Mouse (Mus musculus): ENCODE data around the gene Cd200r4.
"Not testable (repeated sequence)": the region's sequence is repeated elsewhere in the genome, so short reads cannot be mapped to it uniquely, and the experiment has no call there.

Gene Cd200r4

GRCm38 (mm10) chr16:44811544-44811943 is at the start of gene Cd200r4:
Gene Cd200r4 (plus strand): TSS chr16:44811733.
- DNase-seq (ENCODE audit: low spot score), result peak; percentile 39

- DNase-seq (ENCODE audit: low spot score), result no peak
Measured at GRCm38 (mm10) chr16:44761811-44762210, 49.7 kb upstream of the Cd200r4 start.

- DNase-seq (ENCODE audit: low spot score), result no peak
Measured at GRCm38 (mm10) chr16:44765555-44766319, 45.8 kb upstream of the Cd200r4 start, which contains the start of gene Cd200r1. Gene Cd200r1 (plus strand): TSS chr16:44765736.

GRCm38 (mm10) chr16:44766320-44766892 is 45.1 kb upstream of the Cd200r4 start:
- no peak for DNase-seq (ENCODE audit: low spot score)

GRCm38 (mm10) chr16:44767506-44767905 is 44.0 kb upstream of the Cd200r4 start:
- DNase-seq (ENCODE audit: low spot score), result no peak

GRCm38 (mm10) chr16:44767967-44768366 is 43.6 kb upstream of the Cd200r4 start:
- DNase-seq (ENCODE audit: low spot score), result peak; percentile 43

- DNase-seq (ENCODE audit: low spot score), result no peak
Measured at GRCm38 (mm10) chr16:44772577-44772976, 39.0 kb upstream of the Cd200r4 start.

- DNase-seq (ENCODE audit: low spot score), result peak; percentile 33
Measured at GRCm38 (mm10) chr16:44773673-44774072, 37.9 kb upstream of the Cd200r4 start.

GRCm38 (mm10) chr16:44774201-44774600 is 37.3 kb upstream of the Cd200r4 start:
- DNase-seq (ENCODE audit: low spot score), result no peak

- DNase-seq (ENCODE audit: low spot score), result peak; percentile 67
Measured at GRCm38 (mm10) chr16:44778538-44779147, 32.9 kb upstream of the Cd200r4 start.

- no peak for DNase-seq (ENCODE audit: low spot score)
Measured at GRCm38 (mm10) chr16:44779494-44779893, 32.0 kb upstream of the Cd200r4 start.

- DNase-seq (ENCODE audit: low spot score), result no peak
Measured at GRCm38 (mm10) chr16:44780751-44781150, 30.8 kb upstream of the Cd200r4 start.

- no peak for DNase-seq (ENCODE audit: low spot score)
Measured at GRCm38 (mm10) chr16:44786934-44787333, 24.6 kb upstream of the Cd200r4 start.

- no peak for DNase-seq (ENCODE audit: low spot score)
Measured at GRCm38 (mm10) chr16:44794416-44794815, 17.1 kb upstream of the Cd200r4 start.

GRCm38 (mm10) chr16:44805976-44806375 is 5.6 kb upstream of the Cd200r4 start:
- DNase-seq (ENCODE audit: low spot score), result no peak

GRCm38 (mm10) chr16:44810223-44810622 is 1.3 kb upstream of the Cd200r4 start:
- DNase-seq (ENCODE audit: low spot score), result not testable (repeated sequence)

GRCm38 (mm10) chr16:44812468-44813065 is 1.0 kb downstream of the Cd200r4 start:
- no peak for DNase-seq (ENCODE audit: low spot score)

- no peak for DNase-seq (ENCODE audit: low spot score)
Measured at GRCm38 (mm10) chr16:44818010-44818409, 6.5 kb downstream of the Cd200r4 start.

GRCm38 (mm10) chr16:44820545-44820944 is 9.0 kb downstream of the Cd200r4 start:
- DNase-seq (ENCODE audit: low spot score), result no peak

GRCm38 (mm10) chr16:44832286-44832685 is 20.8 kb downstream of the Cd200r4 start:
- DNase-seq (ENCODE audit: low spot score), result no peak

GRCm38 (mm10) chr16:44833189-44833588 is 21.7 kb downstream of the Cd200r4 start:
- DNase-seq (ENCODE audit: low spot score), result peak; percentile 1

- no peak for DNase-seq (ENCODE audit: low spot score)
Measured at GRCm38 (mm10) chr16:44866797-44867196, 55.3 kb downstream of the Cd200r4 start, which contains the start of gene Cd200r2. Gene Cd200r2 (plus strand): TSS chr16:44867097.

- DNase-seq (ENCODE audit: low spot score), result no peak
Measured at GRCm38 (mm10) chr16:44875178-44875577, 63.6 kb downstream of the Cd200r4 start.
